Mouse (Mus musculus) forebrain, embryonic 10.5 days (tissue): ENCODE measurements around the gene Prima1. TPM values are rescaled to one million over a fixed set of nuclear protein-coding genes. Genes with fewer than 3 reads are reported as not detected.
A peak's percentile ranks its signal among the peaks of the same experiment; 100 is the strongest.

Source experiments
- DNase-seq: peaks from one replicate; pipeline ENCODE4 v3.0.0-alpha.2; 2017; ENCODE audit warnings: low spot score; ENCODE audit errors: extremely low spot score
- H3K27ac ChIP-seq: fragments of 300-500 bp; sonication (generic); 2 replicates; pipeline ENCODE4 v1.5.1; 2016; ENCODE audit warnings: mild to moderate bottlenecking
- H3K27me3 ChIP-seq: fragments of 300-500 bp; sonication (generic); 2 replicates; pipeline ENCODE4 v1.6.1; 2016; ENCODE audit warnings: mild to moderate bottlenecking; ENCODE audit not compliant: poor library complexity, severe bottlenecking
- H3K36me3 ChIP-seq: fragments of 300-500 bp; sonication (generic); replicated peaks from 2 replicates; pipeline ENCODE4 v1.6.1; 2016; ENCODE audit warnings: mild to moderate bottlenecking, moderate library complexity
- H3K4me1 ChIP-seq: fragments of 300-500 bp; sonication (generic); 2 replicates; pipeline ENCODE4 v1.6.1; 2016
- H3K4me3 ChIP-seq: fragments of 300-500 bp; sonication (generic); 2 replicates; pipeline ENCODE4 v1.5.1; 2016; ENCODE audit warnings: mild to moderate bottlenecking, moderate library complexity
- H3K9me3 ChIP-seq: fragments of 300-500 bp; sonication (generic); 2 replicates; pipeline ENCODE4 v1.6.1; 2016; ENCODE audit warnings: mild to moderate bottlenecking, moderate library complexity
- WGBS: fragments of 180-500 bp; shearing (Covaris S2); methylation state at CpG from one replicate; pipeline ENCODE4 v1.1.7; 2016; 5-methylcytosine and 5-hydroxymethylcytosine counted together
- polyA plus RNA-seq: library from polyadenylated mRNA; unstranded; fragments of >200 nt; fragmentation: Nextera tagmentation; extraction: Ambion mirVana; gene quantifications from 2 replicates; pipeline ENCODE4 v1.2.1, GENCODE M21; 2016

The Prima1 gene
- polyA plus RNA-seq, 1 experiment from 2014 or later, result not detected

DNA sequence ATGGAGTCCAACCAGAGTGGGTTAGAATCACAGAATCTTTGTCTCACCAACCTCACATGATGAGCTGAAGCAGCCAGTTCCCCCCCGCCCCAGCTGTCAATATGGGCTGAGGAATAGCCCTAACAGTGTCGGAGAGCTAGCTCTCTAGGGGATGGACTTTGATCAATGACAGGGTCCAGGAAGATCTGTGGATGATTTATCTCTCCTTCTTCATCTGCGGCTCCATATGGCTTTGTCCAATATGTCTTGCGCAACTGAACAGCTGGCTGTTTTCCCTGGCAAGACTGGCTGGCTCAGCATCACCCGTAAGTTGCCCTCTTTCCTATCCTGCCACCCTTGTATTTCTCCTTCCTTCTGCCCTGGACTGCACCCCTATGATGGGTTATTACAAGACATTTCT lies 9.2 kb upstream of the Prima1 start:
- no peak overlapping the region for H3K27ac ChIP-seq
- no peak for DNase-seq
- no peaks in the 10 kb centered on the region for H3K4me1 ChIP-seq
- 94% methylated on average over 5 of the region's 5 CpGs for WGBS
- no peaks in the 10 kb centered on the region for H3K9me3 ChIP-seq
- no peaks in the 10 kb centered on the region for H3K36me3 ChIP-seq
- H3K27me3 ChIP-seq, result 0 out of 2 replicates have a peak, but pooled peaks cover under 1% of the 10 kb centered on the region
- no peak overlapping the region for H3K4me3 ChIP-seq

DNA sequence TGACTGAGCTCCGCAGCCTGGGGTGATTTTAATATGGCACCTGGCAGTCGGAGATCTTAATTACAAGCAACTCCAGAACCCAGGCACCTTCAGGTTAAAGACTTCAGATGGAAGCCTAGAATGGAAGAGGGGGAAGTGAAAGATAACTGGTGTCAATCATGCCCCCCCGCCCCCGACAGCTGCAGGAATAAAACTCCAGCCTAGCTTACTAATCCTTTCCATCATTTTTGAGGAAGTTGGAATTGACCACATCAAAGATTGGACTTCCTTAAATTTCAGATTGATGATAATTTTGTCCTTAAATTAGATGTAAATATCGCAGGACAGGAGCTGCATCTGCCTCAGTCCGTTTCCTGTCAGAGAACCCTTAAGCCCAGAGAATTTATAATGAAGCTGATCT lies 8.4 kb upstream of the Prima1 start:
- no peak overlapping the region for H3K27ac ChIP-seq
- WGBS, result 90% methylated on average over 6 of the region's 6 CpGs
- H3K4me1 ChIP-seq, result no peaks in the 10 kb centered on the region

DNA sequence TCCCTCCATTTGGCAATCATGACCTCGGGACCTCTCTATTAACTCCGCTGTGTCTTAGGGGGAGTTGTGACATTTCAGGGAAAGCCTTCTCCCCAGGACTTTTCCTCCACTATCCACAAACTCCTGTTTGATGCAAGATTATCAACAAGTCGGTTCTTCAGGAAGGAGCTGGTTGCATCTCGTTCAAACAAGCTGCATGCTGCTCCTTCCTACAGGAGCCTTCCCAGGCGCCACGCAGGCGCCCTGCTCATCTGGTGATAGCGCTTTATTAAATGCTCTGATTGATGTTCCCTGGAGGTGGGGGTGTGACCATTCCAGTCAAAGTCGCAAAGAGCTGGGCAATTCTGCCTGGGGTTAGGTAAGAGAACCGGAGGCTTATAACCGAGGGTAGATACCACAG lies 1.1 kb upstream of the Prima1 start:
- DNase-seq, result no peak
- H3K4me3 ChIP-seq, result peak overlapping the region; percentile 77
- no peaks in the 10 kb centered on the region for H3K9me3 ChIP-seq
- H3K4me1 ChIP-seq, result peaks cover 23% of the 10 kb centered on the region
- 9% methylated on average over 11 of the region's 11 CpGs for WGBS
- H3K27me3 ChIP-seq, result peaks cover 75% of the 10 kb centered on the region
- peak overlapping the region; percentile 87 for H3K27ac ChIP-seq
- H3K36me3 ChIP-seq, result no peaks in the 10 kb centered on the region

More for the DNA sequence above, 8.4 kb upstream of the Prima1 start:
- Histone ChIP-seq H3K36me3 (no peaks in the 10 kb centered on the region), H3K4me3 (no peak overlapping the region), H3K27me3 (peaks cover 9% of the 10 kb centered on the region), H3K9me3 (no peaks in the 10 kb centered on the region)
- no peak for DNase-seq

DNA sequence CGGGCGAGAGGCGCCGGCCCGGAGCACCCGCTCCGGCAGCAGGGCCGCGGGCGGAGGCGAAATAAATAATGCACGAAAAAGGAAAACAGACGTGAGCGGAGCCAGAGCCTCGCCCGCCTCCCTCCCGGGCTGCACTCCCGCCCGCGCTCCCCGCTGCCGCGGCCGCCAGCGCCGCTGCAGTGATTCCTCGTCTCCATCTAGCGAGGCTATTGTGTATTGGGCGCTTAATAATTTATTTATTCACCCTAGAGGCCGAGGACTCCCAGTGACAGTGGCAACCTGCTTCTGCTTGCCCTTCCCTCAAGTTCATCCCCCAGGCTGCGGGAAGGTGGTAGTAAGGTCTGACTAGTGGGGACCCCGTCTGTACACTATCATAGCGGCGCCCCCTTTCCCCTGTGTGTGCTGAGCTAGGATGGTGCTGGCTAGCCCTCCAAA lies 658 bp upstream of the Prima1 start:
- DNase-seq, result peak; percentile 35
- Histone ChIP-seq H3K9me3 (no peaks in the 10 kb centered on the region), H3K36me3 (no peaks in the 10 kb centered on the region), H3K4me1 (peaks cover 23% of the 10 kb centered on the region), H3K27me3 (peaks cover 75% of the 10 kb centered on the region), H3K4me3 (peak overlapping the region; percentile 77), H3K27ac (peak overlapping the region; percentile 87)
- WGBS, result under 1% methylated on average over 34 of the region's 34 CpGs

DNA sequence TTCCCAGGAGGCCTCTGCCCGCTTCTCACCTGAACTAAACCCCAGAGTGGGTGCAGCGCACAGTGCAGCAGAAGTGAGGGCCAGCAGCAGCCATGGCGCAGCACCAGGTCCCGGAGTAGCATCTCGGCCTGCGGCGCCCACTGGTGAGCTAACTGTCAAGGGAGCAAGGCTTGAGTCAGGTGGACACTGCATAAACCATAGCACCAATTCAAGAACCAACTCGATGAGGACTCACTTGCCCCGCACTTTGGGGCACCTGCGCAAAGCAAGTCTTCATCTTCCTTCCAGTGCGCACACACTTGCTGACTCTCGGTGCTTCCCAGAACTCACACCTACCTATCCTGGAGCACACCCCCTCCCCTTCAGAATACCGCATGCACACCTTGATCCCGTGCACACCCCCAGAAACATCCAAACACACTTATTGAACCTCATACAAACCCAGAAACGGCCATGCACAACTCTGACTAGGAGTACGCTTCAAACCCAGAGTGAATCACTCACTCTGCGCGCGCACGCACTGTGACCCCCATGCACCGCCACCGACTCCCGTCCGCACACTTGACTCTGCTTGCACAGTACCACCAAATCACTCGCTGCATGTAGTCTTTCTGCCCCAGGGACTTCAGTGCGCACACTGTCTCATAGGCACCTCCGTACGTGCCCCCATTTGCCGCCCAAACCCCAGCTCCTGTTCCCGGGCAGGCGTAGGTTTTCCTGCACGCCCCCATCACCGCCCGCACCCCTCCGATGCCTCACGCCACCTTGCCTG lies 453 bp downstream of the Prima1 start:
- peaks cover 23% of the 10 kb centered on the region for H3K4me1 ChIP-seq
- peaks cover 75% of the 10 kb centered on the region for H3K27me3 ChIP-seq
- H3K27ac ChIP-seq, result peak overlapping the region; percentile 87
- H3K9me3 ChIP-seq, result no peaks in the 10 kb centered on the region
- peak; percentile 15 for DNase-seq
- no peaks in the 10 kb centered on the region for H3K36me3 ChIP-seq
- 6% methylated on average over 36 of the region's 36 CpGs for whole genome bisulfite sequencing
- H3K4me3 ChIP-seq, result peak overlapping the region; percentile 77

DNA sequence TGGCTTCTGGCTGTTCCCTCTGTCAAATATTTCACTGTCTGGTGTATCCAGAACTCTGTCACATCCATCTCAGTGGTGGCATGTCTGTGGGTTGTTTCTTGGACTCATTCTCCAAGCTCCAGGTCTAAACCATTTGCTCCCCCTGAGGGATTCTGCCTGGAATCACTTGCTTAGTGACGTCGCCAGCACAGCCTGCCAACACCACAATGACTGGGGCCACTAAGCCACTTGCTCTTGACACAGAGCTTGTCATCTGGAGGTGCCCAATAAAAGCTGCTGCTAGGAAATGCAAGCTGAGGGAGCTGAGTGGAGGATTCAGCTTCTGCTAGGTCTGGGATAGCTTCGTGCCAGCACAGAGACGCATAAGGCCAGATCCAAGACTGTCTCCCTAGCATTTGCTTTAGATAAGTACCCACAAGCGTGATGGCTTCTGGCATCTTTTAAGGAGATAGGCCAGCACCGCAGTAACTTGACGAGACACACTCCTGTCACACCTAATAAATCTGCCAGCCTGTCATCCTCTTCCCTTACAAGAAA lies 3.0 kb downstream of the Prima1 start:
- H3K4me3 ChIP-seq, result no peak overlapping the region
- no peaks in the 10 kb centered on the region for H3K9me3 ChIP-seq
- no peak overlapping the region for H3K27ac ChIP-seq
- no peak for DNase-seq
- WGBS, result 87% methylated on average over 7 of the region's 7 CpGs
- peaks cover 23% of the 10 kb centered on the region for H3K4me1 ChIP-seq
- no peaks in the 10 kb centered on the region for H3K36me3 ChIP-seq
- H3K27me3 ChIP-seq, result peaks cover 52% of the 10 kb centered on the region

DNA sequence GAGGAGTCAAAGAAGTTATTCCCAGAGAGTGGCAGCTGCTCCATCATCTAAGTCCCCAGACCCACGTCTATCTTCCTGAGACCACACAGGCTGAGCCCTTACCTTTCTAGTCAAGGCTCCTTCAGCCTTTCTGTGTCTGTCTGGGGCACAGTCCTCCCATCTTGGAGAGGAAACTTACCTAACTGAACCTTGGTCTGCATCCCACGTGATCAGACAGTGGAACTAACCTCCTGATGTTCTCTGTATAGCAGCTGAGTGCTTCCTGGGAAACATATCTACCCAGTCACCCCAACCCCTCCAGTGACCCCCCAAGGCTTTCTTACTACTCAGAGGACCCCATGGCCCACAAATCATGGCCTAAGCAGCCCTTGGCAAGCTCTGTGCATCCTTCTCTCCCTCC lies 6.1 kb downstream of the Prima1 start:
- no peaks in the 10 kb centered on the region for H3K36me3 ChIP-seq
- no peak overlapping the region for H3K4me3 ChIP-seq
- H3K9me3 ChIP-seq, result no peaks in the 10 kb centered on the region
- DNase-seq, result no peak
- H3K4me1 ChIP-seq, result peaks cover 9% of the 10 kb centered on the region; the same call in 1 of the 2 replicates
- H3K27me3 ChIP-seq, result peaks cover 21% of the 10 kb centered on the region
- 66% methylated on average over 2 of the region's 2 CpGs for WGBS
- no peak overlapping the region for H3K27ac ChIP-seq

DNA sequence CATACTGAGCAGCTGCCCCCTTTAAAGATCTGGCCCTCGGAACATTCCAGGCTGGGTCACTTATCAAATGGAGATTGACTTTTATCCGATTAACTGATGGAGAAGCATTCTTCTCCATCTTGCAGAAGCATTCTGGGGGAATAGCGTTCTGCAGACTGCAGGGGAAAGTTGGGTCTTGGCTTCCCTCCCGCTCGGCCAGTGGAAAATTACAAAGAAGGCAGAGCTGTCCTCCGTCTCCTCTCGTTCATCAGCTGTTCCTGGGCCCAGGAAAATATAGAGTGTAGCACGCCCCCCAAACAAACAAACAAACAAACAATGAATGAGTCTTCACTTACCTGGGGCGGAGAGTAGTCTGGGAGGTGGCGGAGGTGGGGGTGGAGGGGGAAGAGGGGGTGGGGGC lies 6.7 kb downstream of the Prima1 start:
- no peak overlapping the region for H3K4me3 ChIP-seq
- DNase-seq, result no peak
- peaks cover 15% of the 10 kb centered on the region for H3K27me3 ChIP-seq
- no peak overlapping the region for H3K27ac ChIP-seq
- no peaks in the 10 kb centered on the region for H3K9me3 ChIP-seq
- H3K36me3 ChIP-seq, result no peaks in the 10 kb centered on the region
- peaks cover 9% of the 10 kb centered on the region; the same call in 1 of the 2 replicates for H3K4me1 ChIP-seq
- WGBS, result 85% methylated on average over 10 of the region's 10 CpGs

DNA sequence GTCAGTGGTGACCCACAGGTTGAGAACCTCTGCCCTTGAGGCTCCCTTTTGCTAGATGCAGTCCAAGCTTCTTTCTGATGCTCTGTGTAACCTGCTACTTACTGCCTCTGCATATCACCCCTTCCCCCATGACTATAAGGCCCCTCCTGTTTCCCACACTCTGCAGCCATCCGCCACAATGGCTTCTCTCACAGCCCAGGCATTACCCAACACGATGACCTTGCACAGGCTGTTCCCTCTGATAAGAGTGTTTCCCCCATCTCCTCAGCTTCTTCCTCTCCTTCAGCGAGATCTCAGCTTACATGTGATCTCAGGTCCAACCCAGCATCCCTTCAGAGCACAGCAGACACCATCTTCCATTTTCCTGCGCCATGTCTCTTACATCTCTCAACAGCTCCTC lies 12.9 kb downstream of the Prima1 start:
- H3K27ac ChIP-seq, result no peak overlapping the region
- no peaks in the 10 kb centered on the region for H3K9me3 ChIP-seq
- H3K27me3 ChIP-seq, result no peaks in the 10 kb centered on the region
- no peak for DNase-seq
- H3K4me3 ChIP-seq, result no peak overlapping the region
- 84% methylated on average over 4 of the region's 4 CpGs for WGBS
- peaks cover 9% of the 10 kb centered on the region; the same call in 1 of the 2 replicates for H3K4me1 ChIP-seq
- H3K36me3 ChIP-seq, result no peaks in the 10 kb centered on the region

DNA sequence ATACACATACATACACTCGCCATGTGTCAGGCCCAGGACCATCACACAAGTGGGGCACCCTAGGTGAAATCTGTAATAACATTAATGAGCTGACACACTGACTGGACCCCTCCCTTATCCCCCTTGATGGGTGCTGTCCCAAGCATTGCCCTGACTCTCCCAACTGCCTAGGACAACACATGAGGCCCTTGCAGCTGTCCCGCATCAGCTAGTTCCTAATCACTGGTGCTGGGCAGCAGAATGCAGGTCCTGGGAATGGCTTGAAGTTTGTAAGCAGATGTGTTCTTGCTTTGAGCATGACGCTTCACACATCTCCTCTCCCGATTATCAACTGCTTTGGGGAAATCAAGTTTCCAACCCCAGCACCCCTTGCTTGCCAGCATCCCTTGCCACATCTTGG lies 15.8 kb downstream of the Prima1 start:
- H3K27me3 ChIP-seq, result no peaks in the 10 kb centered on the region
- H3K4me1 ChIP-seq, result no peaks in the 10 kb centered on the region; the same call in 1 of the 2 replicates
- 72% methylated on average over 4 of the region's 4 CpGs for WGBS
- H3K36me3 ChIP-seq, result no peaks in the 10 kb centered on the region
- no peak for DNase-seq
- H3K27ac ChIP-seq, result no peak overlapping the region
- H3K4me3 ChIP-seq, result no peak overlapping the region
- H3K9me3 ChIP-seq, result no peaks in the 10 kb centered on the region

DNA sequence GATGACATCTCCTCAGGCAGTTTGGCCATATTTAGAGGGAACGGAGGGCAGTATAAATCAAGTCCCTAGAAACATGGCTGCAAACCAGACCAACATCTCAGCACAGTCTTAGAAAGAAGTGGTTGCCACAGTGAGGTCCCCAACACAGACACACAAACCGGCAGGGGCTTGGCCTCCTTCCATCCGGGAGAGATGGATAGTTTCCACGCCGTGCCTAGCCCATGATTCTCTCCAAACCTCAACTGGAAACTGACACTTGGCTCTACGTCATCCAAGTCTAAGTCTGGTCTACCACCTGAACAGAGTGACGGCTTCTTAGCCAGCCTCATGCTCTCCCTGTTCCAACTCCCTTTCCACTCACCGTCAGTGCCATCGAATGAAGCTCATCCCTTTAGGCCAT lies 18.3 kb downstream of the Prima1 start:
- Histone ChIP-seq H3K4me3 (no peak overlapping the region), H3K36me3 (no peaks in the 10 kb centered on the region), H3K9me3 (no peaks in the 10 kb centered on the region), H3K4me1 (no peaks in the 10 kb centered on the region; the same call in 1 of the 2 replicates), H3K27ac (no peak overlapping the region), H3K27me3 (no peaks in the 10 kb centered on the region)
- no peak for DNase-seq
- WGBS, result 89% methylated on average over 9 of the region's 9 CpGs

DNA sequence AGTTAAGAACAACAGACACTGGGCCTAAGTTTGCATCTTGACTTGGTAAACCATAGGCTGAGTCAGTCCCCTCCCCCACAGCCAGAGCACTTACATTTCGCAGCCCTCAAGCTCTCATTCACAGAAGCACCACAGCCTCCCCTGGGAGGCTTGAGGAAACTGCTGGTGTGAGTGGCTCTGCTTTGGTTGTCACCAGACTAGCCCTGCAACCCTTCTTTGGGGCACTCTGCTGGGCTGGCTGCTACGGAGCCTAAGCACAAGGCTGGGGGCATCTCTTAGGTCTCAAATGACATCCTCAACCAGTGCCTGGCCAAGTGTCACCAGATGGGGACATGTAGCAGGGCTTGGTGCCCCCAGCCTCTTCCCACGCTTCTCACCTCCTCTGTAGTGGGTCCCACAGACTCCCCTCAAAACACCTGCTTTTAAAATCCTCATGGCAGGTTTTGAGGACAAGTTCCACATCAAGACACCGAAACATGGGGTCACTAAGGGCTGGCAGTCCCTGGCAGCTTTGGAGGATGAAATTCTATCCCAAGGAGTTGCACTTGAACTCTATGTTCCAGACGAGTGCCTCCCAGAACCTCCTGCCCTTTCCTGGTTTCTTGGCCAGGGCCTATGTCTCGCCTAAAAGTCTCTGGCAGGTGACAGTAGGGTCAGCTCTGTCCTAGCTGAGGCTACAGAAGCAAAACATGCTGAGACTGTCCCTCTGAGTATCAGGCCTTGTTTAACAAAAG lies 25.9 kb downstream of the Prima1 start:
- 67% methylated on average over 6 of the region's 6 CpGs for WGBS
- H3K27ac ChIP-seq, result no peak overlapping the region
- DNase-seq, result no peak
- H3K27me3 ChIP-seq, result no peaks in the 10 kb centered on the region
- H3K36me3 ChIP-seq, result no peaks in the 10 kb centered on the region
- H3K4me3 ChIP-seq, result no peak overlapping the region
- no peaks in the 10 kb centered on the region for H3K9me3 ChIP-seq
- peaks cover 11% of the 10 kb centered on the region; the same call in 1 of the 2 replicates for H3K4me1 ChIP-seq

DNA sequence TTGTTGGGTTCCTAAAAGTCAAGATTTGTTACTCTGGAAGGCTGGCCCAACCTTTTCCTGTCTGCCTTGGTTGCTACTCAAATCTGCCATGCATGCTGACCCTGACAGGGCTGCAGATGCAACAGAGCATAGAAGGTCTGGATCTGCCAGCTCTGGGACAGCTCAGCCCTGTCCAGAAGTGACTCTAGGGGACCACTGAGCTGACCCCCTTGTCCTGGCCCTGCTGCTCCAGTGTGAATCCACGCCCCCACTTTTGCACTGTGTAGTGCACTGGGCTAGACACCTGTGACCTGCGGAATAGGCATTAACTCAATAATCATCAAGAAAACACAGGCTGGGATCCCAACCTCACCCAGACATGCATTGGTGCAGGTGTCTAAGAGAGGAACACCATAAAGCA lies 27.2 kb downstream of the Prima1 start:
- no peak for DNase-seq
- peaks cover 12% of the 10 kb centered on the region; the same call in 1 of the 2 replicates for H3K4me1 ChIP-seq
- 92% methylated on average over 2 of the region's 2 CpGs for WGBS
- H3K4me3 ChIP-seq, result no peak overlapping the region
- H3K9me3 ChIP-seq, result no peaks in the 10 kb centered on the region
- H3K27me3 ChIP-seq, result no peaks in the 10 kb centered on the region
- no peaks in the 10 kb centered on the region for H3K36me3 ChIP-seq
- no peak overlapping the region for H3K27ac ChIP-seq
